Comparison of ENCODE assay signal across 9 mouse cellular contexts in genomic region chr13:63240835-63241234, GRCm38 (mm10).
DNase-seq lines count a peak whose midpoint lies in the region; ATAC-seq and TF ChIP-seq lines count a peak whose summit lies in the region.
"Had no signal": no experiment of that assay in that cellular context is flagged by ENCODE, and none has a peak within 500 bp of the region (broad histone marks: within the 10 kb centered on the region; RNA-seq: fewer than 3 reads in every experiment).

No protein-coding gene starts in this region.

- ATAC-seq in intestine, embryonic 14.5 days (replicated peaks; ENCODE audit: low FRiP score, low TSS enrichment, low read depth): no peak
- no peak for ATAC-seq in midbrain, embryonic 12.5 days (ENCODE audit: low FRiP score, low read depth)

- H3K79me2 ChIP-seq in C2C12 (ENCODE audit: control insufficient read depth, insufficient read depth): peaks cover 61% of the 10 kb centered on the region

- H3K4me1 ChIP-seq in cerebellum, adult 2 months (ENCODE audit: control insufficient read depth, insufficient read depth, low read length): peaks cover 24% of the 10 kb centered on the region
- H3K4me1 ChIP-seq in erythroblast, embryonic 14.5 days (ENCODE audit: control insufficient read depth): peaks cover 28% of the 10 kb centered on the region
- H3K4me1 ChIP-seq in intestine, embryonic 14.5 days (replicated peaks; ENCODE audit: control insufficient read depth, insufficient read depth, low read length): peaks cover 36% of the 10 kb centered on the region
- peaks cover 41% of the 10 kb centered on the region for H3K4me1 ChIP-seq in midbrain, embryonic 12.5 days

- peak overlapping the region; percentile 63 for H3ac ChIP-seq in C2C12 (ENCODE audit: control insufficient read depth, insufficient read length, low read depth)

- H3K36me3 ChIP-seq in C2C12 (ENCODE audit: control insufficient read depth, insufficient read depth): peaks cover 35% of the 10 kb centered on the region
- peaks cover 11% of the 10 kb centered on the region for H3K36me3 ChIP-seq in erythroblast, embryonic 14.5 days (ENCODE audit: control insufficient read depth)
- 0 out of 2 replicates have a peak, but pooled peaks cover 7% of the 10 kb centered on the region for H3K36me3 ChIP-seq in intestine, embryonic 14.5 days (ENCODE audit: control insufficient read depth, insufficient read depth, low read length)
- no peaks in the 10 kb centered on the region for H3K36me3 ChIP-seq in midbrain, embryonic 12.5 days

- no peak for TF ChIP-seq POLR2A in cerebellum, adult 2 months (IDR thresholded peaks at IDR 0.05; ENCODE audit: borderline replicate concordance, insufficient read depth, low read length)

- H3K9ac ChIP-seq in intestine, embryonic 14.5 days (ENCODE audit: low read length): peak overlapping the region; percentile 80
- H3K9ac ChIP-seq in midbrain, embryonic 12.5 days (replicated peaks): peak overlapping the region; percentile 67; the same call in 1 of the 2 replicates

- peak; percentile 48 to 64 for DNase-seq in cerebellum, adult 2 months
- no peak for DNase-seq in cerebellum, adult 8-10 months
- DNase-seq in intestine, embryonic 14.5 days (ENCODE audit: low spot score): no peak
- no peak for DNase-seq in ovary, postnatal 36 days (ENCODE audit: low spot score)
- no peak for DNase-seq in thymus, postnatal 25 days

- peaks cover 52% of the 10 kb centered on the region for H3K79me3 ChIP-seq in C2C12 (ENCODE audit: low read depth)

- peak overlapping the region; percentile 55 for H3K4me2 ChIP-seq in intestine, embryonic 14.5 days (ENCODE audit: low read length)
- H3K4me2 ChIP-seq in midbrain, embryonic 12.5 days (replicated peaks): peak overlapping the region; percentile 77

- H3K4me3 ChIP-seq in cerebellum, adult 2 months (replicated peaks; ENCODE audit: insufficient read depth, low read depth, low read length): peak overlapping the region; percentile 84
- H3K4me3 ChIP-seq in C2C12 (ENCODE audit: insufficient read depth, poor library complexity, severe bottlenecking): peak overlapping the region; percentile 78
- H3K4me3 ChIP-seq in erythroblast, embryonic 14.5 days (replicated peaks): peak overlapping the region; percentile 84
- peak overlapping the region; percentile 70 for H3K4me3 ChIP-seq in intestine, embryonic 14.5 days (ENCODE audit: low read depth, low read length)
- peak overlapping the region; percentile 60 for H3K4me3 ChIP-seq in midbrain, embryonic 12.5 days

- TF ChIP-seq CTCF in cerebellum, adult 2 months (IDR thresholded peaks at IDR 0.05; ENCODE audit: borderline replicate concordance, insufficient read depth, low read depth, low read length): no peak
- no peak for TF ChIP-seq CTCF in C2C12 (IDR thresholded peaks at IDR 0.05; ENCODE audit: control insufficient read depth, insufficient read depth, insufficient read length)

- 10% methylated on average over 5 of the region's 5 CpGs for WGBS in cerebellum, adult 2 months
- WGBS in intestine, embryonic 14.5 days: 7% methylated on average over 5 of the region's 5 CpGs
- WGBS in midbrain, embryonic 12.5 days: 59% methylated on average over 5 of the region's 5 CpGs

- no peaks in the 10 kb centered on the region for H3K9me3 ChIP-seq in erythroblast, embryonic 14.5 days (ENCODE audit: control insufficient read depth, low read length)
- H3K9me3 ChIP-seq in intestine, embryonic 14.5 days (ENCODE audit: control insufficient read depth, low read length): no peaks in the 10 kb centered on the region
- H3K9me3 ChIP-seq in midbrain, embryonic 12.5 days: no peaks in the 10 kb centered on the region

- peak overlapping the region; percentile 94 for H3K27ac ChIP-seq in cerebellum, adult 2 months (ENCODE audit: insufficient read depth, low read length)
- H3K27ac ChIP-seq in intestine, embryonic 14.5 days (ENCODE audit: low read depth): peak overlapping the region; percentile 89
- no peak overlapping the region for H3K27ac ChIP-seq in midbrain, embryonic 12.5 days (replicated peaks)

- no peaks in the 10 kb centered on the region for H3K27me3 ChIP-seq in cerebellum, adult 2 months (ENCODE audit: control insufficient read depth, insufficient read depth, low read length)
- no peaks in the 10 kb centered on the region for H3K27me3 ChIP-seq in C2C12 (ENCODE audit: control insufficient read depth, insufficient read depth, insufficient read length)
- no peaks in the 10 kb centered on the region for H3K27me3 ChIP-seq in erythroblast, embryonic 14.5 days (ENCODE audit: control insufficient read depth)
- H3K27me3 ChIP-seq in intestine, embryonic 14.5 days (replicated peaks; ENCODE audit: control insufficient read depth, insufficient read depth, low read length): no peaks in the 10 kb centered on the region
- peaks cover 4% of the 10 kb centered on the region; the same call in 1 of the 2 replicates for H3K27me3 ChIP-seq in midbrain, embryonic 12.5 days
- H3K27me3 ChIP-seq: Patski had no signal

TF ChIP-seq in C2C12, 6 proteins besides CTCF, POLR2A, EP300 and RAD21:
- TF ChIP-seq MAX (IDR thresholded peaks at IDR 0.05) (no peak), CEBPB (IDR thresholded peaks at IDR 0.05; ENCODE audit: low read depth) (no peak), MYOD1 (IDR thresholded peaks at IDR 0.05; ENCODE audit: control insufficient read depth, insufficient read length, low read depth) (no peak), MYOG (IDR thresholded peaks at IDR 0.05; ENCODE audit: control insufficient read depth, extremely low read depth, insufficient read length) (no peak), USF1 (IDR thresholded peaks at IDR 0.05; ENCODE audit: low read depth) (no peak), FOSL1 (IDR thresholded peaks at IDR 0.05; ENCODE audit: insufficient read depth, low read length, poor library complexity, severe bottlenecking) (no peak)

Comparison
In these comparisons a context has a peak if more than half of its experiments do, and no peak if none do; other contexts are left out.
1. DNase-seq: peak in cerebellum, adult 2 months (2 of 2); none in cerebellum, adult 8-10 months (single experiment), intestine, embryonic 14.5 days (single experiment), ovary, postnatal 36 days (single experiment) and thymus, postnatal 25 days (single experiment).
2. Peak in every context shown above with its lines, with median percentiles within 50 percentile points of each other: H3K4me3 ChIP-seq.